Mouse (Mus musculus) c-Kit-negative CD71-positive TER-119-positive erythroid progenitor cells, embryonic 14.5 days (primary cell): ENCODE data around the gene Stx8.

ENCODE experiments used
- DNase-seq: peaks from one replicate; pipeline ENCODE4 v3.0.0-alpha.2; 2013; ENCODE audit warnings: low read depth, low spot score

The Stx8 gene

DNA sequence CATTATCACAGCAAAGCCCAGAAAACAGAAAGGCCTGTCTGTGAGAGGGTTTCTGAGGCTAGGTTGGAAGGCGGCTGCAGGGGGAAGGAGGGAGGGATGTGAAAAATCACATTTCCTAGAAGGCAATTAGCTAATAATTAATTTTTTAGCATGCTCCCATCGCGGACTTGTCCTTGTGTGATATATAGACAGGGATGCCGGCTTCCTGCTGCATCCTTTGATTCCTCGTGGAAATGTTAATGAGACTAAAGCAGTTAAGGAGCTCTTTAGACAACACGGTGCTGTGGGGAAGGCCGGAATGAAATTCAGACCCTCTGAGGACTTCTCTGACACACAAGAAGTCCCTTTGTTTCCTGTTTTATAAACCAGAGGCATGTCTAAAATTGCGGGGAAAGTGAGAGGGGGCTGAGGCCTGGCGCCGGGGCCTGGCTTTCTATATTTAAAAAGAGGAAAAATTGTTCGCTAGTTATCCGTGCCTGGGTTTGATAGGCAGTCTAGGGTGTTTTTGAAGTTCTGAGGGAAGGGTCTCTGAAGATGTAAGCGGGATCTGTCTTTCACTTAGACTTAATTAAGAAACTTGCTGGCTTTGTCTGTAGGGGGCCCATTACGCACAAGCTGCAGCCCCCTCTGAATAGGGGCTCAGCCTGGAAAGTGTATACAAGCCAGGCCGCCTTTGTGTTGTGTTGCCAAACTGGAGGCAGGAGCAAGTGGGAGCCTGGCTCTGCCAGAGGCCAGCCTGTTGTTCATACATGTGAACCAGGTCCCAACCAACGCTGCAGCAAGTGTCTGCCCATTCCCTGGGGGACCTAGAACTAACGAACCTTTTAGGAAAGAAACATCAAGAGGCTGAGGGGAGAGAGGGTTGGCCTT is 179.8 kb downstream of the Stx8 start:
- no peak for DNase-seq

DNA sequence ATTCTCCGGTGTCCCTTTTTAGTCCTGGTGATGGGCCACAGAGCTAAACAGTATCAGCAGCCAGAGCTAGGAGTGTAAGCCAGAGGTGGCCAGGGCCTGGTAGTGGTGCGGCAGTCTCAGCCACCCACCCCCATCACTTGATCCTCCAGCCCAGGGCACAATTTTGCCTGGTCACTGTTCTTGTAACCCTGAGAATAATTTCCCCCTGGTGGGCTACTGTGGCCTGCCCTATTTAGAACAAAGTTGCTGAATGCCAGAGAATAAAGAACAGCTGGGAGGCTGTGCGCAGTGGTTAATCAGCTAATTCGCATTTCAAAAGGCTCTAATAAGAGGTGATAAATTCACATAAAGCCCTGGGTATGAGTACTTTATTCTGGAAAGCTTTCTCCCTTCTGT is 180.5 kb downstream of the Stx8 start:
- no peak for DNase-seq

DNA sequence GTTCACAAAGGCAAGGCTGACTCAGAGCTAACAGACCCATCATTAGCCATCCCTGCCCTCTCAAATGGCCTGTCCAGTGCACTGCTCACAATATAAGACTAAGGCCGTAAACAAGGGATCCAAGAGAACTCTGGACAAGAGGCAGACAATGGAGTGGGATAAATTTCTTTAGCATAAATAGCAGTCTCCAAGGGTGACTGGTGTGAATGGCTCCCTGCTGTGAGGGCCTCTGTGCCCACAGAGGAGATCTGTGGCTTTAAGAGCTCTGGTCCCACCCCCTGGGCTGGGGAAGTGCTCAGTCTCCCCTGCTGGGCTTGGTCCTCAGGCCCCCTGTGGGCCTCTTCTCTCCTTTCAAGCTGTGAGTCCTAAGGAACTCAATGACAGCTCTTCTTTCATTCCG is 184.9 kb downstream of the Stx8 start:
- DNase-seq, result no peak

GRCm38 (mm10) chr11:68155821-68156220 is 189.8 kb downstream of the Stx8 start:
- DNase-seq, result no peak

GRCm38 (mm10) chr11:68158166-68158565 is 192.2 kb downstream of the Stx8 start:
- DNase-seq, result no peak

- no peak for DNase-seq
These were observed 193.9 kb downstream of the Stx8 start for GRCm38 (mm10) chr11:68159867-68160266.

- DNase-seq, result no peak
These were observed 198.4 kb downstream of the Stx8 start for GRCm38 (mm10) chr11:68164408-68164807.

DNA sequence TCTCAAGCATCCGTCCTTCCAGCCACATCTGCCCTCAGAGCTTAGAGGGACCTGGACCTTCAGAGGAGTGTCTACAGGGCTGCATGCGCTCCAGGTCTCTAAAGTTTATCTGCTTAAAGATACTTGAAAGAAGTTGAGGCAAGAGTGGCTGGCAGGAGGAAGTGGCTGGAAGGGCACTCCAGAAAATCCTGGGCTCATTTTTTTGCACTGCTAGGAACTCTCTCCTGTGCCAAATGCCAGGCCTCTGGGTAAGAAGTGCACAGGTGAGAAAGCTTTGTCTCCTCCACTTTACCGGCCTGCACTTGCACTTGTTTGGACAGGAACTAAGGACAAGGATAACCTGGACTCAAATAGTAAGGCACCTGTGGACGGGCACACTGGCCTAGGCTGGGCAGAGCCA is 202.4 kb downstream of the Stx8 start:
- no peak for DNase-seq

DNA sequence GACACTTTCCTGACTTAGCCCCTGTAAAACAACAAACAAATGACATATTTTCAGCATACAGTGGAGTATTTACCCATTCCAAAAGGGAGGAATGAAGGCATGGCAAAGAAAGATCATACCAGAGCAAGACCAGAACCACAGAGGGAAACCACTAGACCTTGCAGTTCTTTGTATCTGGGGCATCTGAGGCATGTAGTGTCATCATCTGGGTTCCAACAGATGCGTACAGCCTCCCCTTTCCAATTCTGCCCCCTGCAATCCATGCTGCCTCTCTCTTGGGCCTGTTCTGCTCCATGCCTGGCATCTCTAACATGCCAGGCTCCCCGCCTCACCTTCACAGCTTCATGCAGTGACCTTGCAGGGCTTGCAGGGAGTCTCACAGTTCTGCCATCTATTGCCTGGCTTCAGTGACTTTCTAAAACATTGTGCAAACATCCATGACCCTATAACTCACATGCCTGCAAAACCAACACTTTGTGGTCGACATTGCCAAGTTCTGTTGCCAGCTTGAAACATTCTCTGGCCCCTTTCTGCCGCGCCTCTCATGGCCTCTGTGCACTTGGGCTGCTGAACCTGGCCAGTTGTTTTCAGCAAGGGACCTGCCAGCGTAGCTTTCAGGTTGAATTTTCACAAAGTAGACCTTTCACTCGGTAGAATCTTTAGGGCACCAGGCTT is 206.1 kb downstream of the Stx8 start:
- no peak for DNase-seq

GRCm38 (mm10) chr11:68172648-68173045 is 206.7 kb downstream of the Stx8 start:
- DNase-seq, result no peak

DNA sequence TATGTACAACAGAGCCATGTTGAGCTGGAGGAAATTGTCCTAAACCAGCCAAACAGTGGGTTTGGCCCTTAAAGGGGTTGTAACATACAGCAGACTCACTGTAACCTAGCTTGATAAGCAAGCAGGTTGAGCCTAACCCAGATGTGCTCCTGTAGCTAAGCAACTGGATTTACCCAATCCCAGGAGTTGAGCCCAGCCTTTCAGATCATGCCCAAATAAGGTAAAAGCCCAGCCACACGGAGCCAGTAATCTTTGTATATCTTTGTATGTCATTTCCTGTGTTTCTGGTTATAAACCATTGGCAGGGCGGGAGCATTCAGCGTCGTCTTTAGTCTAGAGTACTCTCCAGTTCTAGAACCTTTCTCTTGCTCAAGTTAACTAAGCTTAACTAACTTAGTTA is 210.6 kb downstream of the Stx8 start:
- no peak for DNase-seq

GRCm38 (mm10) chr11:68177415-68177814 is 211.4 kb downstream of the Stx8 start:
- DNase-seq, result no peak

GRCm38 (mm10) chr11:68185647-68186046 is 219.7 kb downstream of the Stx8 start:
- no peak for DNase-seq

DNA sequence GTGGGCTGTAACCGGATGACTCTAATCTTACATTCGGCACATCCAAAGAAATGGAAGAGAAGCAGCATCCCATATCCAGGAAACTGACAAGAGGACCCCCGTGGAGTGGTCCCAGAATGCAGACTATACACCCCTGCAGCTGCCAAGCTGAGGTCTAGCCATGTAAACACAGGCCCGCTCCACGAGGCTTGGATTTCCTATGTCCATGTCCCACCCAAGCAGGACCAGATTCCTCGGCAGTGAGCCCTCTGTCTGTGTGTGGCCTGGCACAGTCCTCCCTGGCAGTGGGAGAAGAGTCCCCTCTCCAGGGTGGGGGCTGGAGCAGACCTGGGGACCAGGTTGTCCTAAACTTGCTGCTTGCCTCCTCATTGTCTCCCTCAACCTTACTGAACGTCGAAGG is 221.2 kb downstream of the Stx8 start:
- DNase-seq, result no peak

DNA sequence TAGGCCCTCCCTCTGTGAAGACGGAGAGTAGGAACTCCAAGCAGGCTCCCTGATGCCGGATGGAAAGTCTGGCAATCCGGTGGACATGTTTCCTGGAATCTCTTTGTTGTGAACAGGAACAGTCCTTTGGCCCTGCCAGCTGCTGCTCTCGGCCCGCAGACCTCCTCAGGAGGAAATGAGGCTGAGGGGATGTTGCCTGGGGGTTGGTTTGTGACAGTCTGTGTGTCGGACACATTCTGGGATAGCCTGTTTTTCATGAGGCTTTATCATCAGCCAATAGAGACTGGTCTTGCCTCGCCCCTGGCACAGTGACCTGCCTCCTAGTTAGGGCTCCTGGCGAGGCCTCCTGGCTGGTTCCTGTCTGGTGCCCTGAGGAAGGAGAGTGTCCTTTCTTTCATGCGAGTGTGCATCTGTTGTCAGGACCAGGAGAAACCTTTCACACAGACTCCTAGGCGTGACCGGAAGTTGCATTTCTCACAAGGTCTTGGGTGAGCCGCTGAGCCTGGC is 222.8 kb downstream of the Stx8 start:
- no peak for DNase-seq

DNA sequence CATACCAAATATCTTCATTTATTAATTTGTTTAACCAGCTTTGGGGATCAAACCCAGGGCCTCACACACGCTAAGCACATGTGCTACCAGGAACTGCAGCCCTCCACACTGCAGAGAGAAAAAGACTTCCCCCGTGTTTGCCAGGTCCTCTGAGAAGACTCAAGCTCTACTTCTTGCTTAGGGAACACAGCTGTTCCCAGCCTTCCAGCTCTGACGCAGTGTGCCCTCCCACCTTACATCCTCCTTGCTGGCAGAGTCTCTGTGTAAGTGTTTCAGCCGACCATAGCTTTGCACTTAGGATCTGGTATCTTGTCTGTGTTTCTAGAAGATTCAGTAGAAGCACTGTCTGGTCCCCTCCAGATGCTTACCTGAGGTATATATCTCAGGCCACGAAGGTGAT is 224.9 kb downstream of the Stx8 start:
- no peak for DNase-seq

- no peak for DNase-seq
These were observed 229.2 kb downstream of the Stx8 start for GRCm38 (mm10) chr11:68195168-68195567.

- no peak for DNase-seq
These were observed 229.7 kb downstream of the Stx8 start for GRCm38 (mm10) chr11:68195693-68196176.

DNA sequence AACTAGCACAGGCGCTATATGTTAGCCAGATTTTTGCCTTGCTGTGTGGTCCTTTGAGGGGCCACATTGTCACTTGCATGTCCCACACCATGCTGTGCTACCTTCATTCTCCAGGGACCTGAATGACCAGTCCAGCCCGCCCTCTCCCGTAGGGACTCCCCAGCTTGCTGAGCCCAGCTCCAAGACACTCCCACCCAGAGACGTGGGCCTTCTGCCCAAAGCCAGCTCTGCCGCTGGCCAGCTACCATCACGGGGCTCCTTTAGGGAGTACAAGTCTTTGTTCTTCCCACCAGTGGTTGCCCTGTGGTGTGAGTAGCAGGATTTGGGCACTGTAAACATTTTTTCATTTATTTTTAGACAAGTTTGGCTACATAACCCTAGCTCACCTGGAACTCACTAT is 230.6 kb downstream of the Stx8 start:
- no peak for DNase-seq

DNA sequence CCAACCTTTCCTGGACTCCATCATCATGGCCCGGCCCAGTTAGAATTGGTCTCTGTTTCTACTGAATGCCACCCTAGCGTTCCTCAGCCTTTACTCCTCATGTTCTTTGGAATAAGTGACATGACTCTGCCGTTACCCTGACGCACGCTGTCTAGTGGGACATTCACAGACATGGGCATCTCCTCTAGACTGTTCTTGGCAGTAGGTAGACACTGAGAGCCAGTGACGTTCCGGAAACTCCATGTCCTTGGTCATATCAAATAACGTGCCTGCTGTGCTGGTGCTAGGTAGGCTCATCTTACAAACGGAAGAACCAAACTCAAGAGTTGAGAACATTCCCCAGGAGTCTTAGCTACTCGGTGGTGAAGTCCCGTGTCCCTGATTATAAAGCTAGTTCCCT is 231.5 kb downstream of the Stx8 start:
- no peak for DNase-seq

DNA sequence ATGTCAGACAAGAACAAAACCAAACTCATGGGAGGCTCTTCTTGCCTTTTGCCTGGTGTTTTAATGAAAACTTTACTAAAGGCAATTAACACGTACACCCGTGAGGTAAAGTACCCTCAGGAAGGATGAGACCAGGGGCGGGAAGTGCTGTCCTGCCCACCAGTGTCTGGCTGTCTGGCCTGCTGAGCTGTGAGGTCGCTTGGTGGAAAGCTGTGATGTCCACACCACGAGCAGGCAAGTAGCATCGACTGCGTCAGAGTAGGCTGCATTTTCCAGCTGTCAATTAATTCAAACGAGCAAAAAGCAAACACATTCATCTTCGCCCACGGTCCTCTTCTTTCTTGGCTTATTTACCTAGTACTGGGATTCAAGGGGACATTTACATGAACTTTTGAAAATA is 232.7 kb downstream of the Stx8 start:
- DNase-seq, result no peak

DNA sequence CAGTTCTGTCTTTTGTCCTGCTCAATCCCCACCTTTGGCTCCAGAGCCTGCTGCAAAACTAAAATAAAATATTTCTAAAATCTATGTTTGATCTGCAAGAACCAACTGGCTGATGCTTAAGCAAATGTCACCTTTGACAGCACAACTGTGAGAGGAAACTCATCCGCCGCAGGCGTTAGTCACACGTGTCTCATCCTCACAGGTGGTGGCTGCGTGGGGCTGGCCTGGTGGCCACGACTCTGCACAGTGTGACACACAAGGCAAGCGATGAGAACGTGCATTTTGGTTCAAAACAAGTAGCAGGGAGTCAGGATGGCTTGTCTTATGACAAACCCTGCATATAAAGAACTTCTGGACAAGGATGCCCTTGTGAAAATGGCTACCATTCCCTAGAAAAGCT is 233.1 kb downstream of the Stx8 start:
- DNase-seq, result no peak
